Mouse (Mus musculus) adrenal gland, postnatal 36 days (tissue): ENCODE results near the gene Csf1. TPM values are rescaled to one million over a fixed set of nuclear protein-coding genes. Genes with fewer than 3 reads are reported as not detected.

Source experiments
- DNase-seq, 2 experiments: peaks; one replicate each; pipeline ENCODE4 v3.0.0; 2021; ENCODE audit warnings: mixed read lengths in 1 of 2
- long read RNA-seq, 2 experiments: library from polyadenylated mRNA; stranded (forward); transcript quantifications; one replicate each; pipeline ENCODE4 v2.0.0; 2021; ENCODE audit warnings: borderline sequencing depth in 2 of 2
- total RNA-seq, 2 experiments: library from RNA; stranded (reverse); gene quantifications; 2 replicates each; pipeline ENCODE4 v1.2.3; 2021

Gene Csf1
- total RNA-seq, result 10 to 100 TPM; 14.2 to 27.4 TPM
- long read RNA-seq, experiment 1, partial matches to known transcripts, result 1 of 2 reads
- long read RNA-seq, experiment 1, other reads (novel, unspliced or antisense), result 1 of 2 reads
- long read RNA-seq, experiment 2, full-length matches to known transcripts, result 2 of 7 reads
- long read RNA-seq, experiment 2, partial matches to known transcripts, result 3 of 7 reads
- long read RNA-seq, experiment 2, other reads (novel, unspliced or antisense), result 2 of 7 reads

DNA sequence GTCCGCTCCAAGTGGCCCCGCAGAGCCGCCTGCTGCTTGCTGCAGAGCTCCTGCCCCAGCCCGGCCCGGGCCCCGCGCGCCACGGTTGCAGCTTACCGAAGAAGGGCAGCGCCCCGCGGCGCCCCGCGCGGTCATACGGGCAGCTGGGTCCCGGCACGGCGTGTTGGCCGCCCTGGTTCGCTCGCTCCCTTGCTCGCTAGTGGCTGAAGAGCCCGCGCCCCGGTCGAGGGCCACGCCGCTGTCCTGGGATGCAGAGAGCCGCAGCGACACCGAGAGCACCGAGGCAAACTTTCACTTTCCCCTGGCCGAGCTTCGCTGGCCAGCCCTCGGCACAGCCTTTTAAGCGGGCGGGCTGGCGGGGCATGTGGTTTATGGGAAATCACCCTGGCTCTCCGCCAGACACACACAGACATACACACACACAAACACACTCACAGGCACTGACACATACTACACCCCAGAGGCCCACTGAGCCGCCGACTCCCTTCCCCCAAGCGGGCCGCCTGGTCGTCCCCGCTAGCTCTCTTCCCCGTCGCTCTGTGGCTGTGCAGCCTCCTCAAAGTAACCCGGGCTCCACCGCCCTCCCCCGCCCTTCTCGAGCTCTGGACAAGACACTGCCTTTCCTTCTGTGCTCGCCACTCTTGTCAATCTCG is at the start of gene Csf1:
Gene Csf1, minus strand, starts transcription at position 541 of the 653 bp plus-strand sequence.
- peak; percentile 86 to 88 for DNase-seq

DNA sequence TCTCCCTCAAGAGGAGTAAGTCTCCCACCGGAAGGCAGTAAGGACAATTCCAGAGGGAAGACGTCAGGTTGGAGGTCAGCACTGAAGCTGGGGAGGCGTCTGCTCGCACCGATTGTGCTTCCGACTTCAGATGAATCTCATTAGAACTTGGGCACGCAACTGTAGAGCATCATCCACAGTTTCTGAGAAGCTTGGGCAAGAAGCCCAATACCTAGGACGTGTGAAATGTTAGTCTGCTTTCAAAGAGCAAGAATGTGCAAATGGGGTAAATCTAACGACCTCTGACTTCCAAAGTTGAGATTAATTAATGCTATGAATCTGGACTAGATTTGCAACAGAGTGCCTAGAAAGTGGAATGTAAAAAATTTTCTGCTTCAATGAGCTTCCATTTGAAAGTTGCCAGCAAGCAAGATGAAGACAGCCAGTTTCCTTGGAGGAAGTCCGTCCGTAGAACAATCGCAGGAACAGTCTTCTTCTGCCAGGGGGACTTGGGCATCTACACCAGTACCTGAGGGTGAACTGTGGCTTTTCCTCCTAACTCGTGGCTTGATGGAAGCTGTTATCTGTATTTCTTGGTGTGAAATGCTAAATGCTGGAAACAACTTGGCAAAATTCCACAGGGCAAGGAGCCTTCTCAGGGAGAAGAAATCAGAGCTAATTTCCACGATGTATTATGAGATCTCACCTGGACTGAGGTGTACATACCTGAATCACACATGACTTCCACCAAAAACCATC is 47.9 kb upstream of the Csf1 start:
- no peak for DNase-seq

- no peak for DNase-seq
Observed at GRCm38 (mm10) chr3:107807386-107807974, 47.2 kb upstream of the Csf1 start.

GRCm38 (mm10) chr3:107806916-107807315 is 46.6 kb upstream of the Csf1 start:
- DNase-seq, result no peak

GRCm38 (mm10) chr3:107804799-107805198 is 44.5 kb upstream of the Csf1 start:
- no peak for DNase-seq

- no peak for DNase-seq
Observed at GRCm38 (mm10) chr3:107802185-107802946, 42.1 kb upstream of the Csf1 start.

DNA sequence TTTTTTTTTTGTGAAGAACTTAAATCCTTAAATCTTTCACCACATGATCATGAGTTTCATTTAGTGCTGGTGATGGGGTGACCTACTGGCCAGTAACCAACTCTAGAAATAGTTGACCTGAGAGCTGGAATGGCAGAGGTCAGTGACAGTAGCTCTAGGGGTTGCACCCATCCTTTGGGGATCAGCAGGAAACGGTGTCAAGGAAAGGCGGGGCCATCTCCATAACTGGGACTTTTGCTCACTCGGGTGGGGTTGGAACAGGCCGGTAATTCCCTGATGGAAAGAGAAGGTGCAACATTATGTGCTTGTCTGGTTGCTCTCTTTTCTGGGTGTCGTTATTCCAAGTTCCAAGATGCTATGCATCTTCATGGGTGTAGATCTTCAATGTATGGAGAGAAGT is 38.7 kb upstream of the Csf1 start:
- no peak for DNase-seq

DNA sequence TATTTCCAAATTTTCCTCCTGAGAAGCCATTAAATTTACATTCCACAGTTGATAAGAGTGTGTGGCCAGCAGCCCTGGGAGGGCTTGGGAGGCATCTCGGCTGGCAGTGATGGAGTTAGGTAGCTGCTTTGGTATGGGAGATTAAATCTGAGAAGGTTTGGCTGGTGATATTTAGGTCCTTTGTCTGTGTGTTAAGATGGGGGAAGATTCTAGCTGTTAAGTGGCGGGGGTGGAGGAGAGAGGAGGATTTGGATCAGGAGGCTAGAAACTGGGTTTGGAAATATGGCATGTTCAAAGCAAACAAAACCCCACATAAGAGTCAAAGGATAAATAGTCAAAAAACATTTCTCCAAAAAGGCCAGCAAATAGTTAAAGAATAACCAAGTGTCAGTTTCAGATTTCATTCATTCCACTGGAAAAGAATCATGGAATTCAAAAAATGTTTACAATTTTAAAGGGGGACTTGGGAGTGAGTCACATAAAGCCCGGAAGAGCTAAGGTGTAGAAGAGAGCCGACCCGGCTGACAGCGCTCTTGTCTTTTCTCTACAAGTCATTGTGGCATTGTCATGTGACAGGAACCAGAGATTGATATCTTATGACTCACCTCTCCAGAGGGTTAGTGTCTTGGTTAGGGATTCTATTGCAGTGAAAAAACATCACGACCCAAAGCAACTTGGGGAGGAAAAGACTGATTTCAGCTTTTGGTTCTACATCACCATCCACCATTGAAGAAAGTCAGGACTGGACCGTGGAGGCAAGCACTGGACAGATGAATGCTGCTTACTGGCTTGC is 36.1 kb upstream of the Csf1 start:
- DNase-seq, result no peak

DNA sequence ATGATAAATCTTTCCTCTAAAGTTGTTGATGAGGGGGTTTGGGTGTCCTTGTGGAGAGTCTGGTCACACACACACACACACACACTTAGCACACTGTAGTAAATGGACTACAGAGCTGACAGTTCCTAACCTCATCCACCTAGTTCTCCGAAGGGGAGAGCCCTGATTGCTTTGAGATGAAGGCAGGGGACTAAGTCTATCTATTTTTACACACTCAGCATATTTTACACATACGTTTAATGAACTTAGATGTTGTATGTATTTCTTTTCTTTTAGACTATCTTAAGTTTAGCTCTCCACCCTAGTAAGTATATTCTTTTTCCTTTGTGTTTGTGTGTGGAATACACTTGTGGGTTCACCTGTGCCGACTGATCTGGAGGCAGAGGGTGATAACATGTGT is 34.6 kb upstream of the Csf1 start:
- DNase-seq, result no peak

GRCm38 (mm10) chr3:107793300-107794201 is 33.3 kb upstream of the Csf1 start:
- peak; percentile 44 to 63 for DNase-seq

GRCm38 (mm10) chr3:107792736-107793135 is 32.5 kb upstream of the Csf1 start:
- DNase-seq, result no peak

DNA sequence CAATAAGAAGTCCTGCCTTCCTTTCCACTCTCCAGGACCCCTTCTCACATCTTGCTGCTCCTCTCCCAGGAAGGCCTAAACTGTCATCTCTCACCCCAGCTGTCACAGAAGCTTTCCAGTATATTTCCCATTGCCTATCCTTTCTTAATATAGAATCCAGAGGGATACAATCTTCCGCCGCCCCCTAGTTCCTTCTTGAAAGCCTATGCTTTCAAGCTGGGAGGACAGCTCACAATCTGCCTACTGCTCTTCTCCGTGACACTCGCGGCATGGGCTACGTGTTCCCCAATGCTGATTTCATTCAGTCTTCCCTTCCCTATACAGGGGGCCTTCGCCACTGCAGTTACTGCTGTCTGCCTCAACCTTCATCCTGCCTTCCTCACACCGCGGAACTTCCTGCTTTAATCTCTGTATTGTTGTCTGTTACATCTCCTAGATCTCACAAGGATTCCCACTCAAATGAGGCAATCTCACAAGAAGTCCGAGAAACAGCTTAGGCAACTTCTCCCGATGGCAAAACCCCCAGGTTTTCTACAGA is 30.6 kb upstream of the Csf1 start:
- no peak for DNase-seq

DNA sequence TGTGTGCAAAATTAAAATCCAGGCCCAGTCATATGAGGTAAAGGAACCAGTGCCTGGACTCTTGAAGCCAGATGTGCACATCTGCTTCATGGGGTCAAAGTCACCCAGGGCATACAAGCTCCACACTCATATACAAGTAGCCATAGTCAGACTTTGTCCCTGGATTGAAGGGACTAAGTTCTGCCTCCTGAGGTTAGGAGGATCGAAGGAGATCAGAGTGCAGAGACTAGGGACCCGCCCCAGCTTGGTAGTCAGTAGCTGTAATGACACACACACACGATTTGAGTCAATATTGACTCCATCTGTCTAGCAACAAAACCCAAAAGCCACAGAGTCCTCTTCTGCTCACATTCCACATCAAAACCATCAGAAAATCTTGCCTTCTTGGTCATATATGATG is 30.0 kb upstream of the Csf1 start:
- no peak for DNase-seq

DNA sequence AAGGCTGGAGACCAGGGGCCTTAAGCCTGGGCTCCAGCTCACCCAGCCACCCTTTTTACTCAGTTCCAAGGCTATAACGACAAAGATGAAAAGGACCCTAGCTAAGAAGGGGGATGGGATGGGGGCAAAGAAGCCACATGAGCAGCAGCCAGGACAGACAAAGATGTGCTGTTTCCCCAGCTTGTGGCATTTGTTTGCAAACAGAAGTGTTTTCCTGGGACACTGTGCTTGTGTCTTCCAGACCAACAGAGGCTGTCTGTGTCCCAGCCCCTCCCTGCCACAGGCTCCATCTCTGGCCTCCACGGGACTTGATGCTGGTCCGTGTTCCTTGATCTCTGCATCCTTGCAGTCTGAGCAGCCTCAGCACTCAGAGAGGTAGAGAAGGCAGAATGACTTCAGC is 28.6 kb upstream of the Csf1 start:
- no peak for DNase-seq

DNA sequence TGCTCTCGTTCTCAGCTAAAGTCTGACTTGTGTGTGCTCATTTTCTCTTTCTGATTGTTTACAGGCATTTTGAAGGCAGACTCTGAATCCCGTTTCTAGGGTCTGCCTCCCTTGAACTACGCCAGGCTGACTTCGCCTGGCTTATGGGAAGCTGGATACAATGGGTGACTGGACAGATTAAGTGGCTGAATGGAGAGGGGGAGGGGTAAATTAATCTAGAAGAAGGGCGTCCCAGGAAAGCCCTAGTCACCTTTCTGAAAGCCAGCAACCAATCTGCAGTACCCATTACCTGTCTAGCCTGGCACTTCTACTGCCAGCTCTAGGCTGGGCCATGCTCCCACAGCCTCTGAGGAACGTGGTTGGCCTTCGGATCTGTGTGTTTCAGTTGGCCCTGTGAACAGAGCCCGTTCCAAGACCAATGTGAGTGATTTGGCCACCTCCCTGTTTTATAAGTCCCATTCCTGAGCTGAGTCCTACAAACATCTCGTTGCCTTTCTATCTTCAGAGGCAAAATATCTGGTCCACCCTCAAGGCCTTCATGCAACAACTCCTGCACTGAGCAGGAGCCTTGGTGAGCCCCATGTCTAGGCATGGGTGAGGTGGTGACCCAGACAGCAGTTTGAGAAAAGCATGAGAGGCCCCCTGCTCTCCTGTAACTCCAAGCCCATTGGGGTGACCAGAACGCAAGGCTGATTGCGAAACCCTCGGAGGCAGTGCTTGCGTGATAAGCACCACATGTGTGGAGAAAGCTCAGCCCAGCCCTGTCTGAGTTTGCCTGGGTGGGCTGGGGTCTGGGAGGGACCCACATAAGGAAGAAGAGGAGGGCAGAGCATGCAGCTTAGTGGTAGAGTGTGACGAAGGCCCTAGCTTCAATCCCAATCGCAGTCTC is 27.6 kb upstream of the Csf1 start:
- peak in 1 of 2 experiments; percentile 25 for DNase-seq

DNA sequence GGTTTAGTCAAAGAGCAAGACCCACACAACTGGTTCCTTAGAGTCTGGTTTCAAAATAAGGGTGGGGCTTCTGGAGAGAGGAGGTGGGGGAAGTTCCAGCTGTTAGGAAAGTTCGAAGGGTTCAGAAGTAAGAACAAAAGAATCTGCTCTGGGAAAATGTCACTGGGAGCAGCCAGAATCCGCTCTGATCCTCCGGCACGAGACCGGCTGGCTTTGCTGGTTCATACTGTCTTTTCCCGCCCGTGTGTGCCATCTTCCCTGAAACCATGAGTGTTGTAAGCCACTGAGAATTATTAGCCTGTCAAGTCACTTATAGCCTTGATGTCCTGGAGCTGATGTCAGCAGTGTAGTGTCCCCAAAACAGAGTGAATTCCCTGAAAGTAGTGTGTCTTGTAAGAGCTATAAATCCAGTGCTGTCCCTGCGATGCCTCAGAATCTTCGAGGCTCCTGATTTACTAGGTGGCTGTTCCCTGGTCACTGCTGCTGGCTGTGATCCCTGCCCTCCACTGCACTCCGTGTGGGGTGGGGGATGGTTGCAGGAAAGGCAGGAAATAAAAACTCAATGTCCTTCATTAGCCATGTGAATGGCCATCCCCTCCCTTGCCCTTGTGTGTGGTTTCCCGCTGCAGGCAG is 26.8 kb upstream of the Csf1 start:
- peak; percentile 52 to 59 for DNase-seq

- DNase-seq, result no peak
Observed at GRCm38 (mm10) chr3:107786344-107786743, 26.1 kb upstream of the Csf1 start.

GRCm38 (mm10) chr3:107785546-107785945 is 25.3 kb upstream of the Csf1 start:
- no peak for DNase-seq
